In genomic region chr2:168081299-168081932, GRCm38 (mm10) we compare ENCODE assay signal across 8 mouse cellular contexts. TPM values are rescaled to one million over a fixed set of nuclear protein-coding genes. Genes with fewer than 3 reads are reported as not detected.
DNase-seq lines count a peak whose midpoint lies in the region; ATAC-seq and TF ChIP-seq lines count a peak whose summit lies in the region.

No protein-coding gene starts in this region.

- WGBS in heart, embryonic 11.5 days (ENCODE audit: insufficient replicate concordance), result under 1% methylated on average over 49 of the region's 49 CpGs
- WGBS in heart, embryonic 16.5 days, result under 1% methylated on average over 49 of the region's 49 CpGs
- under 1% methylated on average over 49 of the region's 49 CpGs for WGBS in liver, postnatal 0 days (ENCODE audit: insufficient replicate concordance)
- WGBS in stomach, embryonic 15.5 days, result under 1% methylated on average over 48 of the region's 49 CpGs

- peak overlapping the region; percentile 79 for H3K27ac ChIP-seq in heart, embryonic 11.5 days (ENCODE audit: low read depth, low read length)
- H3K27ac ChIP-seq in heart, embryonic 16.5 days (ENCODE audit: low read length), result peak overlapping the region; percentile 86
- H3K27ac ChIP-seq in liver, postnatal 0 days (ENCODE audit: low read depth), result peak overlapping the region; percentile 66
- peak overlapping the region; percentile 89 for H3K27ac ChIP-seq in stomach, embryonic 15.5 days

- H3K27me3 ChIP-seq in heart, embryonic 11.5 days (ENCODE audit: control insufficient read depth, insufficient read depth, low read length), result peaks cover 5% of the 10 kb centered on the region
- H3K27me3 ChIP-seq in heart, embryonic 16.5 days (ENCODE audit: control insufficient read depth, insufficient read depth, low read length), result peaks cover 3% of the 10 kb centered on the region; the same call in 1 of the 2 replicates
- H3K27me3 ChIP-seq in liver, postnatal 0 days (ENCODE audit: insufficient read depth, low read length), result peaks cover 9% of the 10 kb centered on the region
- peaks cover 6% of the 10 kb centered on the region; the same call in 1 of the 2 replicates for H3K27me3 ChIP-seq in stomach, embryonic 15.5 days (replicated peaks)

- ATAC-seq in heart, embryonic 11.5 days (replicated peaks; ENCODE audit: insufficient number of reproducible peaks, low FRiP score, low TSS enrichment), result no peak
- peak; percentile 4; the same call in 1 of the 2 replicates for ATAC-seq in heart, embryonic 16.5 days (replicated peaks; ENCODE audit: extremely low read depth, insufficient read depth, low FRiP score)
- ATAC-seq in liver, postnatal 0 days, result no peak
- ATAC-seq in stomach, embryonic 15.5 days (ENCODE audit: insufficient read depth, low FRiP score, low read depth), result no peak

- no peak for TF ChIP-seq EP300 in liver, postnatal 0 days (IDR thresholded peaks at IDR 0.05; ENCODE audit: low read depth)

- no peaks in the 10 kb centered on the region for H3K9me3 ChIP-seq in heart, embryonic 11.5 days (replicated peaks; ENCODE audit: control insufficient read depth, low read length)
- no peaks in the 10 kb centered on the region for H3K9me3 ChIP-seq in heart, embryonic 16.5 days (replicated peaks; ENCODE audit: control insufficient read depth, low read length)
- no peaks in the 10 kb centered on the region for H3K9me3 ChIP-seq in liver, postnatal 0 days (ENCODE audit: low read length)
- H3K9me3 ChIP-seq in stomach, embryonic 15.5 days, result no peaks in the 10 kb centered on the region

- no peak for DNase-seq in heart, adult 8-10 months (ENCODE audit: low spot score)
- peak; percentile 29 to 35 for DNase-seq in thymus, postnatal 10 days (ENCODE audit: low spot score in 2 of 2)
- no peak for DNase-seq in thymus, postnatal 25 days
- DNase-seq in liver, postnatal 0 days, result no peak
- DNase-seq in cerebellum, adult 8-10 months, result no peak

- peaks cover 24% of the 10 kb centered on the region for H3K4me1 ChIP-seq in heart, embryonic 11.5 days (ENCODE audit: control insufficient read depth, insufficient read depth, low read length)
- peaks cover 14% of the 10 kb centered on the region for H3K4me1 ChIP-seq in heart, embryonic 16.5 days (ENCODE audit: control insufficient read depth, insufficient read depth, low read length)
- H3K4me1 ChIP-seq in liver, postnatal 0 days (ENCODE audit: insufficient read depth), result peaks cover 16% of the 10 kb centered on the region
- H3K4me1 ChIP-seq in stomach, embryonic 15.5 days, result peaks cover 17% of the 10 kb centered on the region

- H3K36me3 ChIP-seq in heart, embryonic 11.5 days (ENCODE audit: control insufficient read depth, insufficient read depth, low read length), result no peaks in the 10 kb centered on the region
- H3K36me3 ChIP-seq in heart, embryonic 16.5 days (ENCODE audit: control insufficient read depth, insufficient read depth), result no peaks in the 10 kb centered on the region
- no peaks in the 10 kb centered on the region for H3K36me3 ChIP-seq in liver, postnatal 0 days (replicated peaks; ENCODE audit: insufficient read depth, low read length)
- H3K36me3 ChIP-seq in stomach, embryonic 15.5 days, result no peaks in the 10 kb centered on the region

- H3K4me3 ChIP-seq in heart, embryonic 11.5 days (ENCODE audit: low read depth, low read length), result peak overlapping the region; percentile 78
- peak overlapping the region; percentile 82 for H3K4me3 ChIP-seq in heart, embryonic 16.5 days (ENCODE audit: low read length)
- peak overlapping the region; percentile 70 for H3K4me3 ChIP-seq in liver, postnatal 0 days (ENCODE audit: low read depth, low read length)
- H3K4me3 ChIP-seq in stomach, embryonic 15.5 days (replicated peaks), result peak overlapping the region; percentile 74

- TF ChIP-seq CTCF in liver, postnatal 0 days (IDR thresholded peaks at IDR 0.05; ENCODE audit: low read depth), result no peak

- H3K9ac ChIP-seq in heart, embryonic 11.5 days (ENCODE audit: low read depth, low read length), result peak overlapping the region; percentile 75
- peak overlapping the region; percentile 74 for H3K9ac ChIP-seq in heart, embryonic 16.5 days (ENCODE audit: low read length)
- peak overlapping the region; percentile 65 for H3K9ac ChIP-seq in liver, postnatal 0 days (replicated peaks)
- peak overlapping the region; percentile 71 for H3K9ac ChIP-seq in stomach, embryonic 15.5 days

- H3K4me2 ChIP-seq in heart, embryonic 11.5 days, result peak overlapping the region; percentile 76
- H3K4me2 ChIP-seq in heart, embryonic 16.5 days (ENCODE audit: low read depth, low read length), result peak overlapping the region; percentile 92
- peak overlapping the region; percentile 99 for H3K4me2 ChIP-seq in liver, postnatal 0 days (ENCODE audit: low read depth, low read length)
- H3K4me2 ChIP-seq in stomach, embryonic 15.5 days, result peak overlapping the region; percentile 96

RNA-seq across cellular contexts. Expression of gene Pard6b, which starts 0.6 kb away (rescaled TPM):
- 8.9 and 11.8 TPM in 2 replicates for polyA plus RNA-seq in heart, embryonic 11.5 days (2014; fragmentation: Nextera tagmentation; extraction: Ambion mirVana)
- 1 to 10 TPM; 2.3 to 2.9 (median 2.5) TPM for total RNA-seq in heart, adult 8-10 months (2022)
- polyA plus RNA-seq in heart, embryonic 16.5 days (2015; fragmentation: Nextera tagmentation; extraction: Ambion mirVana), result 5.4 and 6.7 TPM in 2 replicates
- polyA plus RNA-seq in liver, postnatal 0 days (2015; fragmentation: Nextera tagmentation; extraction: Ambion mirVana), result 2.3 and 2.7 TPM in 2 replicates
- 12.7 and 14.9 TPM in 2 replicates for polyA plus RNA-seq in stomach, embryonic 15.5 days (2015; fragmentation: Nextera tagmentation; extraction: Ambion mirVana)

Comparison
In these comparisons a context has a peak if more than half of its experiments do, and no peak if none do; other contexts are left out.
1. DNase-seq: peak in thymus, postnatal 10 days (2 of 2); none in heart, adult 8-10 months (single experiment), thymus, postnatal 25 days (single experiment), liver, postnatal 0 days (single experiment) and cerebellum, adult 8-10 months (single experiment).
2. Peak in every context shown above with its lines, with median percentiles within 50 percentile points of each other: H3K27ac ChIP-seq, H3K4me2 ChIP-seq, H3K4me3 ChIP-seq and H3K9ac ChIP-seq.